Mouse (Mus musculus) MEL (cell line): ENCODE data around the gene Plxdc2. TPM values are rescaled to one million over a fixed set of nuclear protein-coding genes. Genes with fewer than 3 reads are reported as not detected.

ENCODE experiments used
- DNase-seq: peaks from one replicate; pipeline ENCODE4 v3.0.0; 2011; ENCODE audit warnings: low read depth, low spot score
- H3K27ac ChIP-seq: 2 replicates; pipeline ENCODE4 v1.5.1; 2012; ENCODE audit warnings: low read depth, mild to moderate bottlenecking, control low read depth, low read length, moderate library complexity; ENCODE audit not compliant: control insufficient read depth
- H3K27me3 ChIP-seq, 2 experiments: fragments of 150-350 bp in 1 of 2; sonication (generic) in 1 of 2; 2 replicates each; pipeline ENCODE4 v1.6.1; 2012; ENCODE audit warnings: low read length in 2 of 2, mild to moderate bottlenecking in 2 of 2, improper control_type of control experiment in 1 of 2, moderate library complexity in 1 of 2; ENCODE audit not compliant: insufficient read depth in 2 of 2, control insufficient read depth in 1 of 2
- H3K36me3 ChIP-seq, 2 experiments: 2 replicates each; pipeline ENCODE4 v1.6.1; 2012 to 2014; ENCODE audit warnings: low read length in 2 of 2, improper control_type of control experiment in 1 of 2, inconsistent platforms in 1 of 2, mild to moderate bottlenecking in 1 of 2; ENCODE audit not compliant: insufficient read depth in 2 of 2, control insufficient read depth in 1 of 2
- H3K4me1 ChIP-seq, 2 experiments: fragments of 150-350 bp in 1 of 2; sonication (generic) in 1 of 2; 2 replicates each; pipeline ENCODE4 v1.6.1; 2012; ENCODE audit warnings: low read length in 2 of 2, improper control_type of control experiment in 1 of 2, mild to moderate bottlenecking in 1 of 2; ENCODE audit not compliant: insufficient read depth in 2 of 2, control insufficient read depth in 1 of 2
- H3K4me3 ChIP-seq, 2 experiments: fragments of 150-350 bp in 1 of 2; sonication (generic) in 1 of 2; 2 replicates each; pipeline ENCODE4 v1.5.1; 2012; ENCODE audit warnings: low read depth in 2 of 2, low read length in 2 of 2, mild to moderate bottlenecking in 2 of 2, moderate library complexity in 2 of 2, control low read depth in 1 of 2, improper control_type of control experiment in 1 of 2; ENCODE audit not compliant: control insufficient read depth in 1 of 2, insufficient read depth in 1 of 2
- H3K79me2 ChIP-seq: 2 replicates; pipeline ENCODE4 v1.6.1; 2012; ENCODE audit warnings: mild to moderate bottlenecking, low read length, moderate library complexity; ENCODE audit not compliant: control insufficient read depth, poor library complexity, insufficient read depth
- H3K9ac ChIP-seq: 2 replicates; pipeline ENCODE4 v1.6.1; 2012; ENCODE audit warnings: low read depth, mild to moderate bottlenecking, control low read depth, low read length, moderate library complexity; ENCODE audit not compliant: control insufficient read depth, poor library complexity, severe bottlenecking
- H3K9me3 ChIP-seq: fragments of 150-350 bp; sonication (generic); replicated peaks from 2 replicates; pipeline ENCODE4 v1.6.1; 2012; ENCODE audit warnings: mild to moderate bottlenecking, low read length, improper control_type of control experiment, moderate library complexity; ENCODE audit not compliant: insufficient read depth
- BHLHE40 ChIP-seq: IDR thresholded peaks from 2 replicates; pipeline ENCODE4 v1.6.1; 2012; ENCODE audit warnings: low read depth, mild to moderate bottlenecking, inconsistent platforms, low read length, improper control_type of control experiment, borderline replicate concordance
- CHD1 ChIP-seq: IDR thresholded peaks from 2 replicates; pipeline ENCODE4 v1.6.1; 2012; ENCODE audit warnings: low read depth, mild to moderate bottlenecking, inconsistent platforms, low read length, improper control_type of control experiment
- CHD2 ChIP-seq: IDR thresholded peaks from 2 replicates; pipeline ENCODE4 v1.6.1; 2011; ENCODE audit warnings: low read length, improper control_type of control experiment
- CTCF ChIP-seq, 3 experiments: IDR thresholded peaks in 2 of 3; conservative IDR thresholded peaks in 1 of 3; 2 replicates each; pipeline ENCODE4 v1.5.1; 2011 to 2012; ENCODE audit warnings: low read length in 3 of 3, low read depth in 2 of 3, mild to moderate bottlenecking in 2 of 3, improper control_type of control experiment in 1 of 3, inconsistent platforms in 1 of 3, mixed read lengths in 1 of 3, moderate library complexity in 1 of 3; ENCODE audit not compliant: control insufficient read depth in 1 of 3, insufficient read depth in 1 of 3, poor library complexity in 1 of 3, severe bottlenecking in 1 of 3
- HCFC1 ChIP-seq: IDR thresholded peaks from 2 replicates; pipeline ENCODE4 v1.6.1; 2012; ENCODE audit warnings: low read depth, mild to moderate bottlenecking, inconsistent platforms, low read length, improper control_type of control experiment, moderate library complexity
- MAFK ChIP-seq: IDR thresholded peaks from 2 replicates; pipeline ENCODE4 v1.6.1; 2011; ENCODE audit warnings: low read depth, mild to moderate bottlenecking, low read length, improper control_type of control experiment, borderline replicate concordance
- MAZ ChIP-seq: IDR thresholded peaks from 2 replicates; pipeline ENCODE4 v1.6.1; 2012; ENCODE audit warnings: low read depth, mild to moderate bottlenecking, inconsistent platforms, low read length, improper control_type of control experiment
- MXI1 ChIP-seq: IDR thresholded peaks from 2 replicates; pipeline ENCODE4 v1.6.1; 2011; ENCODE audit warnings: mild to moderate bottlenecking, low read depth, low read length, improper control_type of control experiment
- MYB ChIP-seq: IDR thresholded peaks from 2 replicates; pipeline ENCODE4 v1.6.1; 2011; ENCODE audit warnings: mild to moderate bottlenecking, low read depth, low read length, improper control_type of control experiment
- MYC ChIP-seq: IDR thresholded peaks from 2 replicates; pipeline ENCODE4 v1.6.1; 2011; ENCODE audit warnings: low read depth, mild to moderate bottlenecking, low read length, improper control_type of control experiment, moderate library complexity
- NRF1 ChIP-seq: IDR thresholded peaks from 2 replicates; pipeline ENCODE4 v1.6.1; 2014; ENCODE audit warnings: low read depth, mild to moderate bottlenecking, inconsistent platforms, low read length, improper control_type of control experiment, moderate library complexity; ENCODE audit not compliant: poor library complexity, insufficient read depth, severe bottlenecking
- RAD21 ChIP-seq: IDR thresholded peaks from 2 replicates; pipeline ENCODE4 v1.6.1; 2011; ENCODE audit warnings: mild to moderate bottlenecking, low read depth, low read length, improper control_type of control experiment
- SMC3 ChIP-seq: IDR thresholded peaks from 2 replicates; pipeline ENCODE4 v1.6.1; 2011; ENCODE audit warnings: low read depth, low read length, improper control_type of control experiment
- TCF12 ChIP-seq: IDR thresholded peaks from 2 replicates; pipeline ENCODE4 v1.6.1; 2014; ENCODE audit warnings: low read depth, mild to moderate bottlenecking, inconsistent platforms, low read length, improper control_type of control experiment, moderate library complexity
- ZC3H11A ChIP-seq: IDR thresholded peaks from 2 replicates; pipeline ENCODE4 v1.6.1; 2012; ENCODE audit warnings: low read depth, mild to moderate bottlenecking, inconsistent platforms, low read length, improper control_type of control experiment
- ZKSCAN1 ChIP-seq: IDR thresholded peaks from 2 replicates; pipeline ENCODE4 v1.6.1; 2012; ENCODE audit warnings: low read depth, mild to moderate bottlenecking, inconsistent platforms, low read length, improper control_type of control experiment, moderate library complexity
- ZNF384 ChIP-seq: IDR thresholded peaks from 2 replicates; pipeline ENCODE4 v1.6.1; 2012; ENCODE audit warnings: low read depth, mild to moderate bottlenecking, inconsistent platforms, low read length, improper control_type of control experiment
- polyA plus RNA-seq, 2 experiments: library from polyadenylated mRNA; stranded (reverse) in 1 of 2; unstranded in 1 of 2; fragments of >175 nt in 1 of 2; fragments of >200 nt in 1 of 2; gene quantifications; 2 replicates each; pipeline versions ENCODE4 v1.2.1 to v1.2.4; 2012; ENCODE audit warnings: low replicate concordance in 2 of 2, low read depth in 1 of 2; ENCODE audit not compliant: insufficient read length in 2 of 2, insufficient read depth in 1 of 2, missing spikeins in 1 of 2
- total RNA-seq: library from RNA; depleted of rRNA; stranded (reverse); fragments of 300-350 nt; gene quantifications from 2 replicates; pipeline ENCODE4 v1.2.3, GENCODE M21; 2012

Gene Plxdc2
- total and polyA plus RNA-seq, 3 experiments = not detected

- Histone ChIP-seq H3K4me1 (no peaks in the 10 kb centered on the region), H3K79me2 (no peaks in the 10 kb centered on the region), H3K9me3 (no peaks in the 10 kb centered on the region), H3K27ac (no peak overlapping the region), H3K27me3 (no peaks in the 10 kb centered on the region), H3K4me3 (no peak overlapping the region), H3K9ac (no peak overlapping the region), H3K36me3 (no peaks in the 10 kb centered on the region)
- peak; percentile 47 for DNase-seq
- TF ChIP-seq CHD1 (no peak), MYB (no peak), ZC3H11A (peak; percentile 47), CTCF (IDR thresholded peaks at IDR 0.05 in 2 of 3, conservative IDR thresholded peaks at IDR 0.05 in 1 of 3; ENCODE audit: control insufficient read depth in 1 of 3, insufficient read depth in 1 of 3, low read depth in 2 of 3, low read length in 3 of 3, poor library complexity in 1 of 3, severe bottlenecking in 1 of 3) (peak; percentile 32 to 67 (median 49)), ZNF384 (peak; percentile 88), MAFK (no peak), RAD21 (peak; percentile 70), NRF1 (no peak), TCF12 (no peak), SMC3 (peak; percentile 62)
These were observed 43.6 kb upstream of the Plxdc2 start for GRCm38 (mm10) chr2:16312400-16313070.

- no peak overlapping the region for H3K4me3 ChIP-seq
- no peak for DNase-seq
- 0 out of 4 replicates have a peak, but pooled peaks cover 0 to 2% of the 10 kb centered on the region in 2 experiments for H3K27me3 ChIP-seq
- no peak overlapping the region for H3K9ac ChIP-seq
- TF ChIP-seq MXI1 (no peak), MYC (no peak), HCFC1 (no peak), MAZ (no peak), BHLHE40 (no peak), MAFK (no peak), ZC3H11A (no peak), ZKSCAN1 (no peak), CHD2 (no peak), NRF1 (no peak)
- no peaks in the 10 kb centered on the region for H3K9me3 ChIP-seq
- no peaks in the 10 kb centered on the region for H3K36me3 ChIP-seq
- H3K79me2 ChIP-seq = no peaks in the 10 kb centered on the region
- H3K27ac ChIP-seq = no peak overlapping the region
- H3K4me1 ChIP-seq = no peaks in the 10 kb centered on the region
These were observed 20.8 kb upstream of the Plxdc2 start for GRCm38 (mm10) chr2:16335194-16335781.
